Comparison of ENCODE assay signal across 23 mouse cellular contexts in genomic region chr7:31030717-31031116, GRCm38 (mm10). TPM values are rescaled to one million over a fixed set of nuclear protein-coding genes. Genes with fewer than 3 reads are reported as not detected.
DNase-seq lines count a peak whose midpoint lies in the region; ATAC-seq and TF ChIP-seq lines count a peak whose summit lies in the region.
"Had no signal": no experiment of that assay in that cellular context is flagged by ENCODE, and none has a peak within 500 bp of the region (broad histone marks: within the 10 kb centered on the region; RNA-seq: fewer than 3 reads in every experiment).

No protein-coding gene starts in this region.

- in situ Hi-C loops in ES-E14 (cut with MboI; ENCODE audit: low sequenced_read_pairs in 2 of 2, unreplicated experiment in 2 of 2): no loop called here

- H3K4me3 ChIP-seq in heart, adult 2 months: no peak overlapping the region
- no peak overlapping the region for H3K4me3 ChIP-seq in liver, postnatal 0 days (ENCODE audit: low read depth, low read length)
- no peak overlapping the region for H3K4me3 ChIP-seq in ES-E14 (ENCODE audit: insufficient read depth in 1 of 2, low read depth in 1 of 2, low read length in 2 of 2, poor library complexity in 1 of 2, severe bottlenecking in 1 of 2)
- H3K4me3 ChIP-seq: erythroblast, embryonic 14.5 days; forebrain, embryonic 13.5 days; heart, embryonic 15.5 days; neural tube, embryonic 12.5 days had no signal

- no peaks in the 10 kb centered on the region for H3K9me3 ChIP-seq in liver, postnatal 0 days (ENCODE audit: low read length)
- no peaks in the 10 kb centered on the region for H3K9me3 ChIP-seq in ES-E14 (ENCODE audit: control insufficient read depth, insufficient read depth, low read depth, low read length)
- H3K9me3 ChIP-seq: heart, embryonic 15.5 days; neural tube, embryonic 12.5 days had no signal

- no peak for ATAC-seq in liver, postnatal 0 days
- ATAC-seq: forebrain, embryonic 13.5 days; hindbrain, postnatal 0 days had no signal

- no peak for TF ChIP-seq POLR2A in heart, adult 2 months (IDR thresholded peaks at IDR 0.05; ENCODE audit: insufficient read depth, low read depth, low read length)

- peaks cover 5% of the 10 kb centered on the region for H3K4me1 ChIP-seq in heart, adult 2 months (ENCODE audit: control insufficient read depth, insufficient read depth, low read length)
- H3K4me1 ChIP-seq in liver, postnatal 0 days (ENCODE audit: insufficient read depth): peaks cover 13% of the 10 kb centered on the region
- H3K4me1 ChIP-seq in ES-E14 (ENCODE audit: control insufficient read depth in 2 of 2, insufficient read depth in 2 of 2, low read length in 2 of 2, poor library complexity in 1 of 2): peaks cover 0 to 6% of the 10 kb centered on the region in 2 experiments; a peak in 1 of 4 replicates
- H3K4me1 ChIP-seq: forebrain, embryonic 13.5 days; heart, embryonic 15.5 days; neural tube, embryonic 12.5 days had no signal

- no peaks in the 10 kb centered on the region for H3K79me2 ChIP-seq in heart, adult 2 months (replicated peaks; ENCODE audit: control insufficient read depth, insufficient read depth, low read length)

- H3K9ac ChIP-seq in heart, adult 2 months (ENCODE audit: low read depth, low read length): no peak overlapping the region
- no peak overlapping the region for H3K9ac ChIP-seq in liver, postnatal 0 days (replicated peaks)
- H3K9ac ChIP-seq in ES-E14 (ENCODE audit: insufficient read depth, low read depth, low read length, poor library complexity, severe bottlenecking): no peak overlapping the region
- H3K9ac ChIP-seq: forebrain, embryonic 13.5 days; heart, embryonic 15.5 days; lung, embryonic 14.5 days; neural tube, embryonic 12.5 days had no signal

- no peak for DNase-seq in heart, adult 2 months
- no peak for DNase-seq in heart, postnatal 4 days
- no peak for DNase-seq in liver, postnatal 0 days
- DNase-seq in liver (no peak), ES-E14 (ENCODE audit: low read depth, low spot score) (peak; percentile 63)
- no peak for DNase-seq in Muller cell, postnatal 12 days (ENCODE audit: inconsistent ontology term)
- DNase-seq in kidney, postnatal 10 days: no peak
- DNase-seq: adrenal gland, postnatal 10 days; B cell, adult 2 months; cerebellum, adult 9-11 months; gastrocnemius, postnatal 25 days; kidney, adult 8-10 months; lung, embryonic 14.5 days; thymus, postnatal 14 days had no signal

- H3K4me2 ChIP-seq in liver, postnatal 0 days (ENCODE audit: low read depth, low read length): no peak overlapping the region
- H3K4me2 ChIP-seq: forebrain, embryonic 13.5 days; heart, embryonic 15.5 days; lung, embryonic 14.5 days; midbrain, embryonic 11.5 days; neural tube, embryonic 12.5 days had no signal

- no peak for TF ChIP-seq EP300 in heart, adult 2 months (IDR thresholded peaks at IDR 0.05; ENCODE audit: insufficient read depth, low read depth, low read length)
- TF ChIP-seq EP300 in liver, postnatal 0 days (IDR thresholded peaks at IDR 0.05; ENCODE audit: low read depth): no peak

- no peaks in the 10 kb centered on the region for H3K36me3 ChIP-seq in heart, adult 2 months (ENCODE audit: control insufficient read depth, insufficient read depth, low read length)
- H3K36me3 ChIP-seq in liver, postnatal 0 days (replicated peaks; ENCODE audit: insufficient read depth, low read length): no peaks in the 10 kb centered on the region
- no peaks in the 10 kb centered on the region for H3K36me3 ChIP-seq in ES-E14 (ENCODE audit: control insufficient read depth, insufficient read depth, low read length, poor library complexity, severe bottlenecking)
- H3K36me3 ChIP-seq: heart, embryonic 15.5 days; neural tube, embryonic 12.5 days had no signal

- 70% methylated on average over 2 of the region's 2 CpGs for WGBS in heart, adult 2 months
- WGBS in liver, postnatal 0 days (ENCODE audit: insufficient replicate concordance): 71% methylated on average over 2 of the region's 2 CpGs

- intact Hi-C loops in heart, adult 2 months (cut with DNase I): no loop called here

- no peaks in the 10 kb centered on the region for H3K27me3 ChIP-seq in heart, adult 2 months (ENCODE audit: control insufficient read depth, insufficient read depth, low read length)
- H3K27me3 ChIP-seq in liver, postnatal 0 days (ENCODE audit: insufficient read depth, low read length): no peaks in the 10 kb centered on the region
- H3K27me3 ChIP-seq: forebrain, embryonic 13.5 days; heart, embryonic 15.5 days; neural tube, embryonic 12.5 days had no signal

- peak; percentile 34; the same call in 1 of the 2 replicates for TF ChIP-seq CTCF in heart, adult 2 months (IDR thresholded peaks at IDR 0.05)
- TF ChIP-seq CTCF in liver, postnatal 0 days (IDR thresholded peaks at IDR 0.05; ENCODE audit: low read depth): peak; percentile 41

- no peak overlapping the region for H3K27ac ChIP-seq in heart, adult 2 months
- no peak overlapping the region for H3K27ac ChIP-seq in liver, postnatal 0 days (ENCODE audit: low read depth)
- H3K27ac ChIP-seq in ES-E14 (ENCODE audit: insufficient read depth, low read depth, low read length, poor library complexity, severe bottlenecking): no peak overlapping the region
- H3K27ac ChIP-seq: forebrain, embryonic 13.5 days; heart, embryonic 15.5 days; hindbrain, postnatal 0 days; neural tube, embryonic 12.5 days had no signal

TF ChIP-seq in ES-E14, 5 proteins besides CTCF, POLR2A, EP300 and RAD21:
- peak; percentile 97 for TF ChIP-seq ZNF384 (IDR thresholded peaks at IDR 0.05; ENCODE audit: low read depth, low read length)
- TF ChIP-seq HCFC1 (IDR thresholded peaks at IDR 0.05; ENCODE audit: borderline replicate concordance, insufficient read depth, low read length): no peak
TF ChIP-seq in ES-E14: peak in this region for 1.

RNA-seq across cellular contexts. Expression of gene Fxyd5, which starts 11.6 kb away (rescaled TPM):
- 10 to 100 TPM; 30.5 to 31.1 TPM for total RNA-seq in heart, adult 2 months (2021)
- polyA plus RNA-seq in heart, adult 2 months (2012; rRNA removed): 45.0 and 55.2 TPM in 2 replicates
- total RNA-seq in heart, postnatal 4 days (2021): 10 to 100 TPM; 28.9 to 31.7 TPM
- 25.8 and 29.4 TPM in 2 replicates for polyA plus RNA-seq in liver, postnatal 0 days (2015; fragmentation: Nextera tagmentation; extraction: Ambion mirVana)
- total RNA-seq in ES-E14 (2012; rRNA removed): 9.6 and 16.0 TPM in 2 replicates

RNA-seq across cellular contexts. Expression of gene Fxyd7, which starts 20.6 kb away (rescaled TPM):
- total RNA-seq in heart, adult 2 months (2021): 1 to 10 TPM in 1 of 2 experiments, under 1 TPM in 1; 0.63 to 1.5 TPM
- polyA plus RNA-seq in heart, adult 2 months (2012; rRNA removed): 2.9 and 3.4 TPM in 2 replicates
- 1 to 10 TPM in 1 of 2 experiments, under 1 TPM in 1; 0.98 to 2.4 TPM for total RNA-seq in heart, postnatal 4 days (2021)
- polyA plus RNA-seq in liver, postnatal 0 days (2015; fragmentation: Nextera tagmentation; extraction: Ambion mirVana): 0.16 TPM in 1 of 2 replicates, not detected in the other
- not detected in 2 replicates for total RNA-seq in ES-E14 (2012; rRNA removed)
- total RNA-seq: monocyte, adult 5-6 weeks had no signal
- polyA plus RNA-seq: erythroblast, embryonic 14.5 days had no signal

RNA-seq across cellular contexts. Expression of gene Fxyd1, which starts 26.3 kb away (rescaled TPM):
- total RNA-seq in heart, adult 2 months (2021): 100 to 1,000 TPM; 839 to 985 TPM
- polyA plus RNA-seq in heart, adult 2 months (2012; rRNA removed): 1,788 and 1,851 TPM in 2 replicates
- 100 to 1,000 TPM; 646 to 728 TPM for total RNA-seq in heart, postnatal 4 days (2021)
- 300 and 302 TPM in 2 replicates for polyA plus RNA-seq in liver, postnatal 0 days (2015; fragmentation: Nextera tagmentation; extraction: Ambion mirVana)
- total RNA-seq in ES-E14 (2012; rRNA removed): 1.4 TPM in 1 of 2 replicates, not detected in the other
- total RNA-seq: monocyte, adult 5-6 weeks had no signal

RNA-seq across cellular contexts. Expression of gene Lgi4, which starts 28.4 kb away (rescaled TPM):
- total RNA-seq in heart, adult 2 months (2021): 1 to 10 TPM; 3.8 to 3.9 TPM
- 5.4 and 6.5 TPM in 2 replicates for polyA plus RNA-seq in heart, adult 2 months (2012; rRNA removed)
- 1 to 10 TPM in 1 of 2 experiments, under 1 TPM in 1; 0.95 to 1.4 TPM for total RNA-seq in heart, postnatal 4 days (2021)
- polyA plus RNA-seq in liver, postnatal 0 days (2015; fragmentation: Nextera tagmentation; extraction: Ambion mirVana): 0.11 TPM in 1 of 2 replicates, not detected in the other
- total RNA-seq in ES-E14 (2012; rRNA removed): 0.16 and 0.18 TPM in 2 replicates
- total RNA-seq: hematopoietic stem cell, adult 5-6 weeks had no signal
- polyA plus RNA-seq: erythroblast, embryonic 14.5 days had no signal

RNA-seq across cellular contexts. Expression of gene Fxyd3, which starts 45.8 kb away (rescaled TPM):
- total RNA-seq in heart, adult 2 months (2021): 1 to 10 TPM; 1.6 to 2.5 TPM
- 4.9 and 5.5 TPM in 2 replicates for polyA plus RNA-seq in heart, adult 2 months (2012; rRNA removed)
- total RNA-seq in heart, postnatal 4 days (2021): 1 to 10 TPM; 2.0 to 3.5 TPM
- 3.4 TPM in 2 replicates for polyA plus RNA-seq in liver, postnatal 0 days (2015; fragmentation: Nextera tagmentation; extraction: Ambion mirVana)
- total RNA-seq in ES-E14 (2012; rRNA removed): 2.2 and 3.2 TPM in 2 replicates
- total RNA-seq: hematopoietic stem cell, adult 5-6 weeks; hindbrain, postnatal 0 days; left cerebral cortex, postnatal 14 days; monocyte, adult 5-6 weeks had no signal
- polyA plus RNA-seq: erythroblast, embryonic 14.5 days; forebrain, embryonic 13.5 days had no signal

Comparison
In these comparisons a context has a peak if more than half of its experiments do, and no peak if none do; other contexts are left out.
1. RNA of gene Fxyd1, which starts 26.3 kb away (total RNA-seq): 839 to 985 TPM in heart, adult 2 months and 646 to 728 TPM in heart, postnatal 4 days; 1.4 TPM in ES-E14; every median in the first group is over 100 times any median in the second.